Mouse (Mus musculus) stomach, embryonic 16.5 days (tissue): ENCODE data around the gene Apoe. TPM values are rescaled to one million over a fixed set of nuclear protein-coding genes. Genes with fewer than 3 reads are reported as not detected.

Experiments
- polyA plus RNA-seq: library from polyadenylated mRNA; unstranded; fragments of >200 nt; fragmentation: Nextera tagmentation; extraction: Ambion mirVana; gene quantifications from 2 replicates; pipeline ENCODE4 v1.2.1, GENCODE M21; 2015

Gene Apoe
- polyA plus RNA-seq, 1 experiment from 2014 or later: 438 TPM

Other genes with a start within 250 kb of the Apoe start
- 4.3 and 5.9 TPM in 2 replicates for gene Mark4, start 240.4 kb downstream of the Apoe start, polyA plus RNA-seq
- gene Exoc3l2, start 235.9 kb downstream of the Apoe start, polyA plus RNA-seq: 0.71 and 0.85 TPM in 2 replicates
- 1.4 and 1.5 TPM in 2 replicates for gene Bloc1s3, start 190.8 kb downstream of the Apoe start, polyA plus RNA-seq
- gene Trappc6a, start 190.8 kb downstream of the Apoe start, polyA plus RNA-seq: 101 and 102 TPM in 2 replicates
- gene Nkpd1, start 181.3 kb downstream of the Apoe start, polyA plus RNA-seq: 1.8 and 3.3 TPM in 2 replicates
- gene Ppp1r37, start 136.1 kb downstream of the Apoe start, polyA plus RNA-seq: 19.1 and 20.4 TPM in 2 replicates
- 2.8 and 3.7 TPM in 2 replicates for gene Zfp296, start 121.9 kb downstream of the Apoe start, polyA plus RNA-seq
- gene Gemin7, start 121.6 kb downstream of the Apoe start, polyA plus RNA-seq: 141 and 153 TPM in 2 replicates
- gene Clasrp, start 94.7 kb downstream of the Apoe start, polyA plus RNA-seq: 28.6 and 35.2 TPM in 2 replicates
- 9.0 and 11.3 TPM in 2 replicates for gene Relb, start 69.8 kb downstream of the Apoe start, polyA plus RNA-seq
- 58.2 and 59.4 TPM in 2 replicates for gene Clptm1, start 34.2 kb downstream of the Apoe start, polyA plus RNA-seq
- 80.5 and 93.2 TPM in 2 replicates for gene Apoc2, start 21.2 kb downstream of the Apoe start, polyA plus RNA-seq
- 1.2 and 7.2 TPM in 2 replicates for gene Gm44805, start 17.8 kb downstream of the Apoe start, polyA plus RNA-seq
- 11.4 and 16.8 TPM in 2 replicates for gene Apoc4, start 17.7 kb downstream of the Apoe start, polyA plus RNA-seq
- 38.3 and 53.4 TPM in 2 replicates for gene Apoc1, start 6.5 kb downstream of the Apoe start, polyA plus RNA-seq
- gene Tomm40, start 16.2 kb upstream of the Apoe start, polyA plus RNA-seq: 65.2 and 81.8 TPM in 2 replicates
- 98.6 and 104 TPM in 2 replicates for gene Nectin2, start 51.3 kb upstream of the Apoe start, polyA plus RNA-seq
- gene Bcam, start 71.8 kb upstream of the Apoe start, polyA plus RNA-seq: 118 and 122 TPM in 2 replicates
- 31.2 and 32.9 TPM in 2 replicates for gene Cblc, start 97.6 kb upstream of the Apoe start, polyA plus RNA-seq
- 9.2 TPM in 2 replicates for gene Bcl3, start 123.6 kb upstream of the Apoe start, polyA plus RNA-seq
- 0.31 and 0.36 TPM in 2 replicates for gene Gm19345, start 152.8 kb upstream of the Apoe start, polyA plus RNA-seq
- gene Ceacam16, start 162.1 kb upstream of the Apoe start, polyA plus RNA-seq: not detected in 2 replicates
- 3.2 and 4.8 TPM in 2 replicates for gene Ceacam19, start 188.8 kb upstream of the Apoe start, polyA plus RNA-seq
- gene Pvr, start 222.0 kb upstream of the Apoe start, polyA plus RNA-seq: 13.3 and 15.8 TPM in 2 replicates